Mouse (Mus musculus): ENCODE data around the gene Letmd1.
A peak's percentile ranks its signal among the peaks of the same experiment; 100 is the strongest.
"Not testable (repeated sequence)": the region's sequence is repeated elsewhere in the genome, so short reads cannot be mapped to it uniquely, and the experiment has no call there.

Gene Letmd1

DNA sequence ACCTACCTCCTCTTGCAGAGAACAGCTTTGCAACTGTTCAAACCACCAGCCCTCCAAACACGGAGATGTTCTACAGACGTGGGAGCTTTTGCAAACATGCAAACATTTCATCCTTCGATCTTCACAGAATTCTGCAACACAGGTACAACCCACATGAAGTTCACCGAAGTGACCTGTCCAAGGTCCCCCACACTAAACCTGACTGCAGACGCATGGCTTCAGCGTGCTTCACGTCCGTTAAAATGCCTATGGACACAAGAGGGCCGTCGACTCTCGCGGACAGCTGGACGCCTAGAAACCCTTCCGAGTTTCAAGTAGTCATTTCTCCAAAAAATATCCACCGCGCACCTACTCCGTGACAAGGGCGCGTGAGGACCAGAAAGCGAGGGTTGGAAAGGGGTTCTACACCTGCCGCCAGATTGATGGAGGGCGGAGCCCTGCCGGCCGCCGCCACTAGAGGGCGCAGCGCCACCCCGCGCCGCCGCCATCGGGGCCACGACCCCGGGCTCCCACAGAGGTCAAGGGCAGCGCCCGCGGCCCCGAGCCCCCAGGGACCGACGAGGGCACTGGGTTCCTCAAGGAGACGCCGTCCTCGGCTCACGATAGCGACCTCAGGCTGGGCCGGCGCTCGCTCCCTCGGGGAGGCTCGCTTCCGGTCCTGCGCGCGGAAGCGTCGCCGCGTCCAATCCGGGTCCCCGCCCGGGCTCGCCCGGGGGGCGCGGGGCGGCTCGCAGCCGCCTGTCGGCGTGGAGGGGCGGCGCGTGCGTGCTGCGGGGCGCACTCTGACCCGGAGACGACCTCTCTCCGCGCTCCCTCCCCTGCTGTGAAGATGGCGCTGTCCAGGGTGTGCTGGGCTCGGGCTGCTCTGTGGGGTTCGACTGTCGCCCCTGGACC lies at the start of gene Letmd1:
TSS of gene Letmd1 (plus strand) at position 729 of the 894 bp plus-strand sequence.
- peak; percentile 76 for DNase-seq (ENCODE audit: low spot score)

DNA sequence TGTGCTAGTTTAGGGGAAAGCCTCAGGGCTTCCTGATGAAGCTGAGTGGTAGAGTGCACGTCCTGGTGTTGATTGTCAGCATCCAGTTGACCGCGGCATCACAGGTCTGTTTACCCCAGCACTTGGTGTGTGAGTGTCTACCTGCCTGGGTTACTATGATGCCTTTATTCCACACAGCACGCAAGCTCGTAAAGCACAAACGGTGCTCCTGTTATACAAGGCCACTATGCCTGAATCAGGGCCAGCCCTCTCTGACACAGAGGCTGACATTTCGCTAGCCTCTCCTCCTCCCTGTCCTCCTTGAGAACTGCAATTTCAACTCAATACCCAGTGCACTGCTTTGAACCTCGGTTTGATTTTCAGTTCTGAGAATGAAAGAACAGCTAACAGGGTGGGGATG lies 49.5 kb upstream of the Letmd1 start:
- peak; percentile 50 for DNase-seq (ENCODE audit: low spot score)

DNA sequence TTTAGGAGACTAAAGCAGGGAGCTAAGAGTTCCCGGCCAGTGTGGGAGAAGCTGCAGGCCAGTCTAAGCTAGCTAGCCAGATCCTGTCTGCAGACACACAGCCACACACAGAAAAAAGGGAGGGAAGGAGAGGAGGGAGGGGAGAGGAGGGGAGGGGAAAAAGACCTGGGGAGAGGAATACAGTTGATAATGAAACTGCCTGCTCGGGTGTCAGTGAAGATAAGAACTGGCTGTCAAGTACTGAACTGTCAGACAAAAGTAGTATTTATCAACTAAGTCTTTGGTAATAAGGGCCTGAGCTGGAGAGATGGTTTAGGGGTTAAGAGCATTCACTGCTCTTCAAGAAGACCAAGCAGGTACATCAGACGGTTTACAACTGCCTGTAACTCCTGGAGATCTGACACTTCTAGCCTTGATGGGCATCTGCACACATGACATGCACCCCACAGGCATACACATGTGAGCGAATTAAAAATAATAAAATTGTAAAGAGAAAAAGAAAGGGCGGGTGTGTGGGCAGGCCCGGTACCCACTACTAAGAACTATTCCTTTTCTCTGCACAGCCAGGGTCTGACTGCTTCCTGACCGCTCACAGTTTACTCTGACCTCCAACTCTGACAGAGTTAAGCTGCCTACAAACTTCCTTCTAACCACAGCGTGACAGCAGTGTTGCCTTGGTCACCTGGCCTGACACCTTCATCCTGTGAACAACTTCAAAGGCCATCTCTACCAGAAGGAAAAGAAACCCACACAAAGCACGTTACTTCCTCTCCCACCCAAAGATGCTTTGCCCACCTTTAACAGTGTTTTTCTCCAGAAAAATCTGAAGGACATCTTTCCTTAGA lies 48.7 kb upstream of the Letmd1 start:
- DNase-seq (ENCODE audit: low spot score), result no peak

DNA sequence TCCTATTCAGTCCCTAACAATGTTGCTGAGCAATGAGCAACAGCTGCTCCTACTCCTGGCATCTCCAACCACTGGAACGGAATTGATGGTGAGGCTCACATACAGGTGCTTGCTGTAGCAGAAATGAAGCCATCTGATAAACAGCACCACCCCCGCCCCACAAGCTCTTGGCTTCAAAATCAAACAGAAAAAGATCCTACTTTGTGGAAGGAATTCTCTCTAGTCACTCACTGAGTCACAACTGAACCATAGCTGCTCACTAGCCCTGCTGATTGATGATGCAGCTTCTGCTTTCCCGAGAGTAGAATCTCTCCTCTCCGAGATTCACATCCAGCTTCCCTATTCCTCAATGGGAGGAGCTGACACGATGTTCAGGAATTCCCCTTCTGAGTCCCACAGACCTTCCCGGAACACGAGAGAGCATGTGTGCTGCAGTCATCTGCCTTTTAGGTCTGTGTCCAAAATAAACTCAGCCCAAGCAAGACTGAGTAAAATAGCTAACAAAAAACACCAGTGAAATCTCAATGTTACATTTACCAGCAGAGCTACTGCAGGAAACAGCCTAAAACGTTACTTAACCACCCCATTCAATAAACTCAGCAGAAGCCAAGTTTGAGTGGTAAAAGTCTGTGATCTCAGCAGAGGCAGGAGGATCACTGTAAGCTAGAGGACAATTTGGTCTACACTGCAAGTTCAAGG lies 47.6 kb upstream of the Letmd1 start:
- DNase-seq (ENCODE audit: low spot score), result peak; percentile 72

DNA sequence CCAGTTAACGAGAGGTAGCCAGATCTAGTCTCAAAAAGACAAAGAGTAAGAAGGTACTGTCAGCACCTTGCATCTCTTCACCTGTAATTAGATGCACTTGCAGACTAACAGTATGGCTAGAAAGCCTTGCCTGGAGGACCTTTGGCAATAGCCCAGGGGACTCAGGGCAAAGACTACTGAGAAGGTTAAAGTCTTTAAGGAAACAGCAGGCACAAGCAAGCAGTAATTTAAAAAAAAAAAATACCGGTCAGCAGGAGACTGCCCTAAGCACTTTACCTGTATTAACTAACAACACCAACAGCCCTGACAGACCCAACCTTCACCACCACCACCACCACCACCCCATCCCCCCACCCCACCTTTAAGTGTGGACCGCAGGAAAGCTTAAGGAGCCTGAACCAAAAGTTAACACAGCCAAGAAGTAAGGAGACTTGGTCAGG lies 47.0 kb upstream of the Letmd1 start, which contains the start of gene Gm5475:
TSS of gene Gm5475 (plus strand) at position 390 of the 440 bp plus-strand sequence.
- not testable (repeated sequence) for DNase-seq (ENCODE audit: low spot score)

DNA sequence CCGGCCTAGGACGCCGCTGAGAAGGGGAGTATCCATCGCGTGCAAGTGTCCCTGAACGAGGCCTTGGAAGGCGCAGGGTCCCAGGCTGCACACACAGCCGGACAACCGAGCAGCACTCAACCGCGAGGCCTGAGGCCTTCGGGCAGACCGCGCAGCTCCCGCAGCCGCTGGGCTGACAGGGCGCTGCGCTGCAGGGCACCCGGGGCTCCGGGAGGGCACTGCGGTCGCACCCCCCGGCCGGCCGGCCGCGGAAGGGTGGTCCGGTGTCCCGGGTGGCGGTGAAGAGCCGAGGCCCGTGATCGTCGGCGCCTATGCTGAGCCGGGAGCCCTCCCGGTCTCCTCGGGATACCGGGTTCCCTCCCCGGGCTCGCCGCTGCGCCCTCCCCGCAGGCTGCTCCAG lies 46.3 kb upstream of the Letmd1 start:
- DNase-seq (ENCODE audit: low spot score), result peak; percentile 39

DNA sequence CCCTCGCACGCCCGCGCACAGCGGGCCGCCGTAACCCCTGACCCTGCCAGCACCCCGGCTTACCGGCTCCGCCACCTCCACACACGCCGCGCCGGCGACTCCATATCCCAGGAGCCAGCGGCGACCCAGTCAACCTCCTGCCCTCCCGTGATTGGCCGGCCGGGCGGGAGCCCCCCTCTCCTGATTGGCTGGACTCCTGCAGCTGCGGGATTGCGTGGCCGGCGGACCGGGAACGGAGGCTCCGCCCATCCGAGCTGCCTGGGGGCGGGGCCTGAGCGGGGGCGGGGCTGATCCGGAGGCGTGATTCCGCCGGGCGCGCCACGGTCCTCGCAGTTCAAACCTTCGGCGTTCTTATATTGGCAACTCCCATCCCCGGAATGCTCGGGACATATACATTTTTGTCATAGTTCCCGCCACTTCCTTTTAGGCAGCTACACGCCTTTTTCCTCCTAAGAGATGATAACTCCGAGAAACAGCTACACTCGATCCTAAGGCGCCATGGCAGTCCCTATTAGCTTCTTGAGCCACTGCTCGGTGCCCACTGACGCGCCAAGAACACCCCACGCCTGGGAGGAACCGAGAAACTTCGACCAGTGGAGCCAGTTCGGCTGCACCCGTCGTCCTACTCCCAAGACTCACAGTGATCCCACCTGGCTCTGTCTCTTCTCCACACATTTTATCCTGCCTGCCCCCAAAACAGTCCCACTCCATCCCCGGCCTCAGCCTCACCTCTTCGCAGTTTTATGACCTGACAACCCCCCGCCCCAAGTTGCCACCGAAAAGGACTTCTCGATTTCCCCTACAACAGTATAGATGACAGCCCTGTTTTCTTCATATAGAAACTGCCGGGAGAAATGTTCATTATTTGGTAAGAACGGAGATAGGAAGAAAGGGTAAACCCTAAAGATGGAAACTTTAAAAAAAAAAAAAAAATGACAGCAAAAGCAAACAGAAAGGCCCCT lies 45.6 kb upstream of the Letmd1 start:
- peak; percentile 97 for DNase-seq (ENCODE audit: low spot score)

DNA sequence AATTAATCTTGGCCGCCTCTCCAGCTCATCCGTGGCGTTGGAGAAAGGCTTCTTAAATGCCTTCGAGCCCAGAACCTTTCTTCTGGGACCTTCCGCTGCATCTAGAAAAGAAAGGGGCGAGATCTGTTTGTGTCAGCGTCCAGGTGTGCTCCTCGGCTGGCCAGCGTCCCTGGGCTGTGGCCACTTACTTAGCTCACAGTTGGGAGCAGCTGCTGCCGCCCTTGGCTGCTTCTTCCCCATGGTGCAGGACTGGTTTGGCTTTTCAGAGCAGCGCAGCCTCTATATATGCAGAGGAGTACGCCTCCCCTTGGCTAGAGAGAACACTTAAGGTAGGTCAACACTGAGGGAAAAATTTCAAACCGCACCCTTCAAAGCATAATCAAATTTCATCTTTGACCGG lies 44.9 kb upstream of the Letmd1 start:
- DNase-seq (ENCODE audit: low spot score), result no peak

DNA sequence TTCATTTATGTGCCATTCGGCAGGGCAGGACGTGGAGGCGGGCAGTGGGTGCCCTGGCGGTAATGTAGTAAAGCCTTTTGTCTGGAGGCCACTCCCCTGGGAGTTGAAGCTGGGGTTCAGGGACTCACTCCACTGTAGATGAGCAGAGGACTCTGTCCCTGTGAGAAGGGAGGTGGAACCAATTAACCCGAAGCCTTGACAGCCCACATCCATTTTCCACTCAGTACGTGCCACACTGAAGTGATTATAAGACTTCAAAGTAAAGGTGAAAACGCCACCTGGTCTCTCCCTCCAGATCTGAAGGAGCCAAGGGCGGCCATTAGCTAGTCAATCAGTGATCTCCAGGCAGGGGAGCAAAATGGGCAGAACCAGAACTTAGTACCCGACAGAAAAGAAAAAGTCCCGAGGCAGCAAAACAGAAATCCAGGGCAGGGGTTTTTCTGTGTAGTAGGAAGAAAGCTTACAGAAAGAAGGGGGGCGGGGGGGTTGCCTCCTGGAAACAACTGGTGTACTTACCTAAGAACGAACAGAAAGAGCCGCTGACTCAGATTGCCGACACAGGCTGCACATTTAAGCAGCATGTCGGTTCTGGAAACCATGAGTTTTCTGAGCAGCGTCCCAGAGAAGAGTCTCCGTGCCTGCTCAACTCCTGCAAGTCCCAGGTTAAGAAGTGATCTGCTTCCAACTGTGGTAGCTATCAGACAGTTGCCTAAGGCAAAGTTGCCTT lies 44.3 kb upstream of the Letmd1 start, which contains the start of gene Slc11a2:
TSS of gene Slc11a2 (minus strand) at position 677 of the 727 bp plus-strand sequence.
- DNase-seq (ENCODE audit: low spot score), result no peak

DNA sequence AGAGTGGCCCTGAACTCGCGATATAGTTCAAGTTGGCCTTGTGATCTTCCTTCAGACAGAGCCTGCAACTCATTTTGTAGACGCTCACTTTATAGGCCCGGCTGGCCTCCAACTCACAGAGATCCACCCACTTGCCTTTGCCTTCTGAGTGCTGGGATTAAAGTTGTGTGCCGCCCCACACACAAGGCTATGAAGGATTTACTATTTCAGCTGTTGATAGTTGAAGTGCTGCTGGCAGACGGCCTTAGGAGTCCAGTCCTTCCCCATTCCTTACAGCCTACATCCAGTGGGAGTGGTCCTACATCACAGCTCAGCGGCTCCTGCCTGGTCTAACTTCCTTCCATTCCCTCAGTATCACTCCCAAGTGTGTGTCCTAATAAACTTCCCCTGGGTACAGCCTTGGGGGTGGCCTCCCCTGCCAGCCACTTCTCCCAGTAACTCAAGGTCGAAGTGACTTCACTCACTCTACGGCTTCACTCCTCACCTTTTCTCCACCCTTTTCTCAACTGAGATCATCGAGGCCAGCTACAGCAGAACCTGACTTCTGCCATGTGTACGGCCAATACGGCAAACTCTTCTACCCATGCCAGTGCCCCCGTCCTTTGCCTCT lies 40.4 kb upstream of the Letmd1 start:
- no peak for DNase-seq (ENCODE audit: low spot score)

DNA sequence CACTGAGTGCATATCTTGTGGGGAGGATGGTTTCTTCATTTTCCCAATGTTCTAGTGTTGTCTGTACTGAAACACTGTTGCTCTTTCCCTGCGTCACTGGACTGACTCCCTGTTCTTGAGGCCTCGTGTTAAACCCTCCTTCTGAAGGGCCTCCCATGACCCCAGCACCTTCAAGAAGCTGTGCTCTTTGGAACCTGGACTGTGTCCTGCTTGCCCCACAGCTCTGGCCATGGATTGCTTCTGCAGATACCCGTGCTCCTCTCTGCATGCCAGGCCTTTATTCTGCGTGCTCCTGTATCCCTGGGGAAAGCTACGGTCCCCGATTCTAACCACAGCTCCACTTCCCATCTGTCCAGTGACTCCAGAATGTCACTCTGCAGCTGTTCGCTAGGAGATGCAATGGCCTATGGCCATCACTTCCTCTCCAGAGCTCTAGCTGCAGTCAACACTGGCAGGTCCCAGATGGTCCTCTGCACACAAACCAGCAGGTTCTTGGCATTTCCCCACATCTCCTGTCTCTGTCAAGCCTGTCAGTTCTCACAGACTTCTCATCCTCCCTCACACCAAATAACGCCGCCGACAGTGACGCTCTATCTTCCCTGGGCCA lies 38.8 kb upstream of the Letmd1 start:
- DNase-seq (ENCODE audit: low spot score), result no peak

DNA sequence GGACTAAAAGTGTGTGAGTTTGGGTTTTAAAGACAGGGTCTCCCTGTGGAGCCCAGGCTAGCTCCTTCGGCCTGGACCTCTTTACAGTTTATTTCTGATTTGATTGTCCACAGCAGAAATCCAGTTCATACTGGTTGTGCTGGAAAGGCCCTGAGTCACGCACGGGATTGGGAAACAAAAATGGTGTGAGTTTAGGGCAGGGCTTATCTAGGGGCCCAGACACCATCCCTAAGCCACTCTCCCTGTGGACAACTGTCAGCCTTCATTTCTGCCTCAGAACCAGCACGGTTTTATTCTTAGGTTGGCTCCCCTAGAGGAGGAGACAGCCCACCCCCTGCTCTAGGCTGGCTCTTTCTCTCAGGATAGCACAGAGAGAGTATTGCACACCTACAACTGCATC lies 35.6 kb upstream of the Letmd1 start:
- DNase-seq (ENCODE audit: low spot score), result no peak

DNA sequence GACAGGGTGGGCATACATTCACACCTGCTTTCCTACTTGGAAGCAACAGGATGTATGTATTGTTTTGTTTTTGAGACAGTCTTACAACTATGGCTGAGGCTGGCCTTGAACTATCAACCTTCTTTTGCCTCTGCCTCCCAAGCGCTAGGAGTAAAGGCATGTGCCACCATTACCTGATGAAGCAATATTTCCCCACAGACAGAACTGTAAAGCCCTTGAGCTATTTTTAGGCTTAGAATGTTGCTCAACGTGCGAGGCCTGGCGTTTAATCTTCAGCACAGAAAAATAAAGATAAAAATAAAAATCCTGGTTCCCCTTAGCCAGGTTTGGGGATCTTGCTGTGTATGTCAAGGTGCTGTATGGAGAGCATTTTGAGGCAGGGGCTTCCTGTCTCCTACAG lies 32.7 kb upstream of the Letmd1 start:
- peak; percentile 54 for DNase-seq (ENCODE audit: low spot score)

DNA sequence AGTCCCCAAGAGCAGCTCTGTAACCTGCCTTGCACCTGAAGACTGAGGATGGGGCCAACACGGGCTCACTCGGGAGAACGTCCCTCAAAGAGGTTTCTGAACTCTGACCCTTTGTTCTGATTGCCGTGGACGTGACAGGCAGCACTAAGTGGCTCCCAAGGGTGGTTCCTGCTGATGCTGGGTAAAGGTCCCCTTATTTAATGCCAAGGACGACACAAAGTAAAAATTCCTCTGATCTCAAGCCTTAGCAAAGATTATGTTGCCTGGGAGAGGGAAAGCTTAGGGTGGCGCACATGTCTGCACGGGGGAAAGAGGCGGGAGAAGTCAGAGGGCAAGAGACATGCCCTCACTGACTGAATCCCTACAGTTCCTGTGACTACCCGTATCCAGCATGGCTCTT lies 32.3 kb upstream of the Letmd1 start:
- no peak for DNase-seq (ENCODE audit: low spot score)

DNA sequence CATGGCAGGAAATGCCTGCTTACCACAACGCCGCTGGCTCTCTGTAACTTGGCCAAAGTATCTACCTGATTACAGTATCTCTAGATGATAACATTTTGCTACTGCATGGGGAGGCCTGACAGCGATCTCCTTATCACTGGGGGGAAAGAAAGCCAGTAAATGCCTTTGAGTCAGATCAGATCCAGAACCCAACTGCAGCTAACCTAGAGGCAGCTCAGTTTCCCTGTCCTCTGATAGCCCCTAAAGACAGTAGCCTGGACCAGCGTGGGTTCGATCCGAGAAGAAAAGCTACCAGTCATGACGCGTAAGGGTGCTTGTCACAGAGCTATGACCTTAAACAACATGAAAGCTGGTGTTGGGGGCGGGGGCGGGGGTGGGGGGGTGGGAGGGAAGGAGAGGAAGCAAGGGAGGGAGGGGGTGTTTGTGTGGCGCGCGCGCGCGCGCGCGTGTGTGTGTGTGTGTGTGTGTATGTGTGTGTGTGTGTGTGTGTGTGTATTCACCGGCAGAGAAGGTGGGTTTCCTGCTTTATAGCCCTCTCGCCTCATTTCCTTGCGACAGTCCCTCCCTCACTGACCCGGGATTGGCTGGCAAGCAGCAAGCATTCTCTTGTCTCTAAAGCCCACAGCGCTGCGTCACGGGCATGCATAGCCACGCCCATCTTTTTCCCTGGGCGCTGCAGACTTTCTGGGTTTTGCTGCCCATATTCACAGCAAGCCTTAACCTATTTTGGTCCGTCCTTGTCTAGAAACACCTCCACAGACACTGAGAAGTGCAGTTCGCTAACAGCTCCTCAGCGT lies 25.5 kb upstream of the Letmd1 start:
- DNase-seq (ENCODE audit: low spot score), result peak; percentile 93

DNA sequence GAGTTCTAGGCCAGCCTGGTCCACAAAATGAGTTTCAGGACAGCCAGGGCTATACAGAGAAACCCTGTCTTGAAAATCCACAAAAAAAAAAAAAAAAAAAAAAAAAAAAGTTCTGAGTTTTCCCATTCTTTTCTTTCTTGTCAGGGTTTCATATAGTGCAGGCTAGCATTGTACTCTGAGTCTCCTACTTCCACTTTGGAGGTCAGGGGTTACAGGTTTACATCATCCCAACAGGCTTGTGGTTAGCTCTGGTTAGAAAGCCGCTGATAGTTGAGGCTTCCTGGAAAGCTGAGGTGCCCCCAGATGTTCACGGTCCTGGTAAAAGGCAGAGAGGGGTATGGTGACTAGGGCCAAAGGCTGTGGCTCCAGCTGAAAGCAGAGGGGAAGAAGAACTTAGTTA lies 21.9 kb upstream of the Letmd1 start:
- no peak for DNase-seq (ENCODE audit: low spot score)

DNA sequence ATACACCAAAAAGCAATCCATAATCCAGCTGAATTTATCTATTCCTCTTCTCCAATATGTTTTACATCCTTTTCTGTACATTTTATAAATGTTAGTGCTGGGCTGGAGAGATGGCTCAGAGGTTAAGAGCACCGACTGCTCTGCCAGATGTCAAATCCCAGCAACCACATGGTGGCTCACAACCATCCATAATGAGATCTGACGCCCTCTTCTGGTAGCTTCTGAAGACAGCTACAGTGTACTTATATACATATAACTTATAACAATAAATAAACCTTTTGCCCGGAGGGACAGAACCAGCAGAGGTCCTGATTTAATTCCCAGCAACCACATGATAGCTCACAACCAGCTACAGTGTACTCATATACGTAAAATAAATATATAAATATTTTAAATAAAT lies 20.3 kb upstream of the Letmd1 start:
- DNase-seq (ENCODE audit: low spot score), result no peak

DNA sequence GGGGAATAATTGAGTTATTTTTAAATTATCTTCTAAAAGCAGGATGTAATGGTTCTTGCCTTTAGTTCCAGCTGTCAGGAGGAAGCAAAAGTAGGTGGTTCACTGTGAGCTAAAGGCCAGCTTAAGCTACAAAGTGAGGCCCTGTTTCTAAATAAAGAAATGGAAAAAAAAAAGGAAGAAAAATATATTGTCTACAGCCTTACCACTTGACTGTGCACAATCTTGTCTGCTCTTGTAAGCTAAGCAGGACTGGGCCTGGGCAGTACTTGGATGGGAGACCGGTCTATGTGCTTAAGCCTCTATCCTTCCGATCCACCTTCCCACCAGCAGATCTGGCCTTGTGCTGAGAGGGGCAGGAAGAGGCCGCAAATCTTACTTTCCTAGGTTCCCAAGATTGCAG lies 19.3 kb upstream of the Letmd1 start:
- DNase-seq (ENCODE audit: low spot score), result no peak

DNA sequence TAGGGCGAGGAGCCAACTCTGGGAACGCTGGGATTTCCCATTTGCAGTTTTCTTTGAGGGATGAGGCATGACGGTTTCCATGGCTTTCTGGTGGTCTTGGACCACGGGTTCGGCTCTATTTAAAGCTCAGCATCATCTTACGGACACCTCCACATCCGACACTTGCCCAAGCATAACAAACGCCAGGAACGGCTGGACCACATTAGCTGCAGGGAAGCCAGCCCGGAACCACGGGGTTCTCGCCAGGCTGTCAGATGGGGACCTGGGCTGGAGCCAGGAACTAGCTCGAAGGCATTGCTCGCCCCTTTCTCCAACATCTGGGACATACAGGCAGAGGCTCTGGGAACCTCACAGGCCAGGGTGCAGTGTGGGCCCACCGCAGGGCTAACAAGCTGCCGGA lies 17.6 kb upstream of the Letmd1 start:
- DNase-seq (ENCODE audit: low spot score), result no peak

All from adipocyte (in vitro differentiated cells).